Mouse (Mus musculus) layer of hippocampus, adult 18-20 months (tissue): ENCODE data around the gene Psrc1. TPM values are rescaled to one million over a fixed set of nuclear protein-coding genes. Genes with fewer than 3 reads are reported as not detected.

Experiments
- DNase-seq, 2 experiments: peaks; one replicate each; pipeline ENCODE4 v3.0.0; 2022; ENCODE audit warnings: low spot score in 2 of 2
- total RNA-seq, 2 experiments: library from RNA; stranded (reverse); gene quantifications; 2 replicates each; pipeline ENCODE4 v1.2.3; 2021

The Psrc1 gene
- total RNA-seq, 2 experiments from 2014 or later: 23.2 to 25.0 TPM

DNA sequence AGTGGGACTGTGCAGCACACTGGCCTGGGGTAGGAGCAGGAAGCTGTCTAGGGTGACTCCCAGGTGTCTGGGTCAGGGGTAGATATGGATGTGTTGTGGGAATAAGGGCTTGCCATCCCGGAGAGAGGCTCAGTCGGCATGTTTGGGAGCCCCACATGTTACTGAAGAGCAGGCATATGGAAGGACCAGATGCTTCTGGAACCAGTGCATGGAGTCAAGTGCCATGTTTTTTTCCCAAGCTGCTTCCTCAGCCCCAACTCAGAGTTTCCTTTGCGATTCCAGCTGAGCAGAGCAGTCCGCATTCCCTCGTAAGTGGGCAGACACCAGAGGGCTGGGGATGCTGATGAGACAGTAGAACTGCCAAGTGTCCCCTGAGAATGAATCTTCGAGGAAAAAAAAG is 39.4 kb downstream of the Psrc1 start:
- DNase-seq: peak in 1 of 2 experiments; percentile 57

DNA sequence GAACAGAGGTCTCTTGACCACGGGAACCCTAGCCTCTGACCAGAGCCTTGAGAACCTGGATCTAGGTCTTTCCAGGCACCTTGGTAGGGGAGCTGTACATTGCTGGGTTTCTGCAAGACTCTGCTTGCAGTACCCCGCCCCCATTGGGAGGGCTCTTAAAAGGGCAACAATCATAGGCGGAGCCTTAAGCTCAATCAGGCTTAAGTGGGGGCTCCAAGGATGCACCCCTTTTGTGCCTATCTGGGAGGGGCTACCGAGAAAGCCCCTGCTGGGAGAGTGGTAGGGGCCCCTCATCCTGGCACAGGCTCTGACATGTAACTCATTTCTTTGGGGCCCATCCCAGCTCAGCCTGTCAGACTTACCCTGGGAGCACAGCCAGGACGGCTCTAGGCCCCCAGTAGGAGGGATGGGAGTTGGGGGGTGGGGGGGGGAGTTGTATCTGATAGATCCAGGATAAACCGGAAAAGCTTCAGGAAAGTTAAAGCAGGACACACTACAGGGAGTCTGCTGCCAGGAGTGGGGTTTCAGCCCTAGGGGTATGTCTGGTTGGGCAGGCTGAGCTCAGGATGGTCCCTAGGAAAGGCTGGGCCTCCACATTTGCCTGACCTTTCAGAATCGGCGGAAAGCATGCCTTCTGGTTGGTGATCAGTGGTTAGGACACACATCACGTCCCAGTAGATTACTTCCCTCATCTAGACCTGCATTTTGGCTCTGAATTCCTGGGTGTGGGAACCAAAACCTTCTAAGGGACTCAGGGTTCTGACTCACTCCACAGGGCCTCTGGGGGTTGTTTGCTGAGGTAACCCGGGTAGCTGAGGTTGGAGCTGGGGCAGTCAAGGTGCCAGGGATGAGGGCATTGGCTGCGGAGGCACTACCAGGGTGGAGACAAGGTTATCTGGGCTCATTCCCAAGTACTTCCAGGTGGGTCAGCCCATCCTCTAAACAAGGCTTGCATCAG is 40.5 kb downstream of the Psrc1 start:
- DNase-seq: peak; percentile 48 to 71

DNA sequence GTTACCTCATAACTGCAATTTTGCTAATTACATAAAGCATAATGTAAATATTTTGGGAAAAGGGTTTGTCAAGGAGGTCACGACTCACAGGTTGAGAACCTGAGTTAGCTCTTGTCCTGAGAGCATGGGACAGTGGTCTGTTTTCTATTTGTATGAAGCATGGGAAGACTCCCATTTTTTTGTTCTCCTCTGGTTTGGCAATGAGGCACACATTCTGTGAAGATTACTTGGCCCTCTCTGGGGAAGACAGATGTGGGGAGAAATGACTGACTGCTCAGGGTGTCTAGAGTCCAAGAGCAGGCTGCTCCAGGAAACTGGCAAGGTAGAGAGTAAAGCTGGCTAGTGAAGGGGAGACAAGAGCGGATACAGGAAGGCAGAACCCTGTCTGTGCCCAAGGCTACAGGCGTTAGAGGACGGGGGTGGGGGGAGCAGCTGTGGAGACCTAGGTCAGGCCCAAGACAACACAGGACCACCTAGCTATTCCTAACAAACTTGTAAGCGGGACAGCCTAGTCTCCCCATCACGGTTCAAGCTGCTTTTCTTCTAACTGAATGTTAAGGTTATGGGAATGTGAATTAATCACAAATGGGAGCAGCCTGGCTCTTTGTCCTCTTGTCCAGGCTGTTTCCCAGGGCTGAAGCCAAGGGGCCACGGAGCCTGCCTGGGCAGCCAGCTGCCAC is 41.4 kb downstream of the Psrc1 start:
- no peak for DNase-seq

DNA sequence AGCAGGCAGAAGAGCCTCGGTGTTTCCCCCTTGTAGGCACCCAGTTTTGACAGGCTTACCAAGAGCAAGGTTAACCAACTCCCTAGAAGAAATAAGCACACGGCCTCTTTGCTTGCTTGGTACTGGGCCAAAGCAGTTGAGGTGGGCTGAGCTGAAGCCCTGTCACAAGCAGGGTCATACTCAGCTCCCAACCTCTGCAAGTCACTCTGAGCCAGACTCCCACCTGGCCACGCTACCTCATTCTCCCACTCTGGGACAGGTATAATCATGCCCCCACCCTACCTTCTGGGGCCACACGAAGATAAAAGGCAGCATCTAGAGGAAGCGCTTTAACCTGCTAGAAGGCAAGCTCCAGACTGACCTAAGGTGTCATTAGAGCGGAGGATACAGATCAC is 42.0 kb downstream of the Psrc1 start:
- DNase-seq: no peak

DNA sequence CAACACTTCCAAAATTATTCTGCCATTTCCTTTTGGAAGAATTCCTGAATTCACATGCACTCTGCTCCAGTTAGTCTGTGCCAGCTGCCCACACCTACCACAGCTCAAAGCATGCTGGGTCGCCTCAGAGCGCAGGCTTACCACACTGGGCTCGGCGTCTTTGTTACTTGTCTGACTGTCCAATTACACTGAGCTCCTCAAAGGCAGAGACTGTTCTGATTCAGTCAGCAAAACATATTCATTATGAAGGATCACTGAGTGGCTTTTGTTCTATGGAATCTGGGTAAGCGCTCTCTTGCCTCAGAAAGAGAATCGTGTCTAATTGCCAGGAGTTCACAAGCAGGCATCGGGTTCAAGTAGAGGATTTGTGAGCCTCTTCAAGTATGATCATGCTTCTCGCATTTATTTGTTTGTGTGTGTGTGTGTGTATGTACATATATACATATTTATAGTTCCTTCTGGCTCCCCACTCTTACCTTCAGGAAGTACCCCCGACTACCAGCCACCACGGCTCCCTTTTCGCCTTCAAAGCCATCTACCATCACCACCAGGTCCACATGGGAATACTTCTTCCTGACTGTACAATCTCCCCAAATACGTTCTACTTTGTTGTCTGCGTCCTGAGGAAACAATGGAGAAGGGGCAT is 49.0 kb downstream of the Psrc1 start:
- peak in 1 of 2 experiments; percentile 66 for DNase-seq

DNA sequence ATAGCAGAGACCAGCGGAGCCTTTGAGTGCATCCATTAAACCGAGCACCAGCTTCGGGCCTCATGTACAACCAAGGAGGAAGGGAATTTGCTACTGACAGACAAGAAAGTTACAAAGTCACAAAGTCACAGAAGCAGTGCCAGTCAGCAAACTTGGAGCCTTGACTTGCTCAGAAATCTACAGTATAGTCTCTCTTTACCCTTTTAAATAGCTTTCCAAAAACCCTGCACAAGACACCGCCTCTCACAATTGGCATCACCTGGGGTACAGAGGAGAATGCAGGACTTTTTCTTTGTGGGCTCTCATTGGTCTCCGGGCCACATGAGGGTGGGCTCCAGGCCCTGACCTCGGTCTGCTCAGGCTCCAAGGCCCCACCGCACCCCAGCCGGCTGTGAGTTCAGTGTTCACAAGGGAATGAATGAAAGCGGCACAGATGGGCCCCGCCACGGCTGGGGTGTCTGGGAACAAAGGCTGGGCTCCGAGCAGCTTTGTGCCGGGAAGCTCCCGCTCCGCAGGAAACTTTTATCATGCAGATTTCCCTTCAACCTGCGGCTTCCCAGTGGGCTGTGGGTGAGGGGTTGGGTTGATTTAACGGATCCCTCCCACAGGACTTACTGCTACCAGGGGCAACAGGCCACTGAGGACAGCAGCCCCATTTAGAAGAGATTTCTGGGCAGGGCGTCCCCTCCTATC is 49.7 kb downstream of the Psrc1 start:
- DNase-seq: no peak

DNA sequence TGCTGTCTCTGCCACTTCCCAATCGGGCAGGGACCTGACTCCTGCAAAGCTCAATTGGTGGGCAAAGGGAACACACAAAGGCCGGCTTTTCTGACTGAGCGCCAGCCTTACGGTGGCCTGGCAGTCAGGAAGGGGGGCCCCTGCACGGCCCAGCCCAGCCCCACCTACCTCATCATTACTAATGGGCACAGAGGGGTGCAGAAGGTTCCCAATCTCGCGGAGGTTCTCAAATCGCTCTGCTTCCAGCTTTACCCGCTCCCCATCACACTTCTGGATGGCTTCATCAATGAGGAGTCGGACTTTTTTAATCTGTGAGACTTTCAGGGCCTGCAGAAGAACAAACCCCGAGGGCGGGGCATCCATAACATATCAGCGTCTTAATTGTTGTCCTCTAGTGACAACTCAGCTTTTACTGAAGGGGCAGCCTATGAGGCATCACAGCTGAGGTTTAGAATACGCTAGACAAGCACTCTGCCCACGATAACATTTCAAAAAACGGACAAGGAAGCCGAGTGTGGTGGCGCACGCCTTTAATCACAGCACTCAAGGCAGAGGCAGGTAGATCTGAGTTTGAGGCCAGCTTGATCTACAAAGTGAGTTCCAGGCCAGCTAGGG is 50.3 kb downstream of the Psrc1 start:
- no peak for DNase-seq

DNA sequence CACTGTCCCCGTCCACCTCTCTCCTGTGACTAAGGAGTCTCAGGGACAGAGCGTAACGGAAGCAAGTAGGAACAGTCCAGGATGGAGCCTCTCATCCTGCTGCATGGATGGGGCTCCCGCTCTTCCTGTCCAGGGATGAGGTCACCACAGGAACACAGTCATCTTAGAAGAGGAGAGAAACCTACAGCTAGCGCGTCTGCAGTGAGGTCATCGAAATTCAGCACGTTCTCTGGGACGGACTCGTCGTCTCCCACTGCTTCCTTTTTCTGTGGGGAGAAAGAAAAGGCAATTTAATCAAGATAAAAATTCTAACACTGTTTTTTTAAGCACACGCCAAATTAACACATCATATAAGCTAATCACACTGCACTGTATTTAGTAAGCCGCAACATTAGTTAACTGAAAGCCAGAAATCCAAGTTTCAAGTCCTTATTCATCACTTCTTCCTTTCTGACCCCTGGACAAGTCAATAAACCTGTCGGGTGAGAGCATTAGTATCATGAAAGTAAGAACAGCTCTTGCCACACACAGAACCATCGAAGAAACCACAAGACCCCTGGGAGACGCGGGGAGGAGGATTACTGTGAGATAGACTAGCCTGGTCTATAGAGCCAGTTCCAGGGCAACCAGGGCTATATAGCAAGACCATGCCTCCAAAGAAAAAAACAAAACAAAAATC is 52.2 kb downstream of the Psrc1 start:
- no peak for DNase-seq

DNA sequence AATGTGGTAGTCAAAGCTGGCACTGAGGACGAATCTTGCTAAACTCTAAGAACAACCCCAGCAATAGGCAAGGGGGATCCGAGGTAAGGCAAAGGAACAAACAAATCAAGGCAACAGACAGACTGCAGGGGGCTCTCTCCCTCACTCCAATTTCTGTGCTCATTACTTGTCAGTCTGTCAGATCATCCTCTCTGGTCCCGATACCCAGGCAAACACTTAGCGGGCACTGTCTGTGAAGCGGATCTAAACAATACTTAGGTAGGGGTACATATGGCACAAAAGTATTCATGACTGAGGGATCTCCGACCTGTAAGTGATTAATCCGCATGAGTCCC is 52.7 kb downstream of the Psrc1 start:
- no peak for DNase-seq

Other genes with a start within 250 kb of the Psrc1 start
- 10 to 100 TPM; 28.2 to 28.7 TPM for gene Gnai3, start 237.7 kb upstream of the Psrc1 start, total RNA-seq
- 10 to 100 TPM; 14.8 to 15.1 TPM for gene Gpr61, start 229.0 kb upstream of the Psrc1 start, total RNA-seq
- gene Amigo1, start 197.5 kb upstream of the Psrc1 start, total RNA-seq: 10 to 100 TPM; 71.6 to 76.8 TPM
- gene Cyb561d1, start 182.6 kb upstream of the Psrc1 start, total RNA-seq: 10 to 100 TPM; 17.4 TPM
- gene Atxn7l2, start 172.9 kb upstream of the Psrc1 start, total RNA-seq: 10 to 100 TPM; 23.5 to 24.8 TPM
- 1 to 10 TPM; 2.8 to 3.2 TPM for gene Sypl2, start 157.2 kb upstream of the Psrc1 start, total RNA-seq
- 10 to 100 TPM; 67.2 to 69.9 TPM for gene Psma5, start 126.9 kb upstream of the Psrc1 start, total RNA-seq
- 100 to 1,000 TPM; 373 to 382 TPM for gene Sort1, start 99.8 kb upstream of the Psrc1 start, total RNA-seq
- under 1 TPM; 0.86 to 0.99 TPM for gene Mybphl, start 18.9 kb upstream of the Psrc1 start, total RNA-seq
- gene Celsr2, start 31.7 kb downstream of the Psrc1 start, total RNA-seq: 100 to 1,000 TPM; 172 to 173 TPM
- 100 to 1,000 TPM; 205 to 221 TPM for gene Sars, start 61.4 kb downstream of the Psrc1 start, total RNA-seq
- gene 1700013F07Rik, start 150.3 kb downstream of the Psrc1 start, total RNA-seq: 1 to 10 TPM; 3.1 TPM
- 10 to 100 TPM; 25.3 to 32.2 TPM for gene 5330417C22Rik, start 152.7 kb downstream of the Psrc1 start, total RNA-seq
- 10 to 100 TPM; 56.7 to 58.7 TPM for gene Tmem167b, start 178.6 kb downstream of the Psrc1 start, total RNA-seq
- gene Taf13, start 187.9 kb downstream of the Psrc1 start, total RNA-seq: 10 to 100 TPM; 20.4 to 23.0 TPM
- 100 to 1,000 TPM; 112 to 128 TPM for gene Wdr47, start 207.4 kb downstream of the Psrc1 start, total RNA-seq